Mouse (Mus musculus) spleen, postnatal 10 days (tissue): ENCODE measurements around the gene Pop5.

Source experiments
- DNase-seq, 2 experiments: peaks; one replicate each; pipeline ENCODE4 v3.0.0; 2021 to 2022; ENCODE audit warnings: low spot score in 2 of 2

Gene Pop5

GRCm38 (mm10) chr5:115214864-115215263 is 20.8 kb upstream of the Pop5 start:
- DNase-seq: no peak

- no peak for DNase-seq
Observed at GRCm38 (mm10) chr5:115215273-115216185, 20.1 kb upstream of the Pop5 start.

GRCm38 (mm10) chr5:115217998-115218397 is 17.6 kb upstream of the Pop5 start:
- DNase-seq: no peak

GRCm38 (mm10) chr5:115220931-115221640 is 14.6 kb upstream of the Pop5 start:
- DNase-seq: no peak

GRCm38 (mm10) chr5:115222485-115222884 is 13.2 kb upstream of the Pop5 start:
- DNase-seq: no peak

GRCm38 (mm10) chr5:115230830-115231551 is 4.6 kb upstream of the Pop5 start:
- no peak for DNase-seq

GRCm38 (mm10) chr5:115231552-115232120 is 4.0 kb upstream of the Pop5 start:
- no peak for DNase-seq

GRCm38 (mm10) chr5:115232516-115232915 is 3.1 kb upstream of the Pop5 start:
- DNase-seq: no peak

- DNase-seq: no peak
Observed at GRCm38 (mm10) chr5:115233031-115233780, 2.4 kb upstream of the Pop5 start.

GRCm38 (mm10) chr5:115234519-115234918 is 1.1 kb upstream of the Pop5 start:
- DNase-seq: no peak

GRCm38 (mm10) chr5:115235323-115235771 is 289 bp upstream of the Pop5 start:
- DNase-seq: peak in 1 of 2 experiments; percentile 47

GRCm38 (mm10) chr5:115237803-115238728 is 2.4 kb downstream of the Pop5 start:
- DNase-seq: peak; percentile 88 to 94

- DNase-seq: no peak
Observed at GRCm38 (mm10) chr5:115238729-115239195, 3.1 kb downstream of the Pop5 start.

GRCm38 (mm10) chr5:115240191-115240590 is 4.6 kb downstream of the Pop5 start:
- no peak for DNase-seq

GRCm38 (mm10) chr5:115255472-115255871 is 19.8 kb downstream of the Pop5 start:
- no peak for DNase-seq

GRCm38 (mm10) chr5:115256909-115257546 is 21.4 kb downstream of the Pop5 start:
- DNase-seq: no peak

- no peak for DNase-seq
Observed at GRCm38 (mm10) chr5:115260356-115260755, 24.7 kb downstream of the Pop5 start.

- DNase-seq: no peak
Observed at GRCm38 (mm10) chr5:115261141-115261540, 25.5 kb downstream of the Pop5 start.

GRCm38 (mm10) chr5:115261880-115262279 is 26.2 kb downstream of the Pop5 start:
- DNase-seq: no peak
